Mouse (Mus musculus) myocyte (in vitro differentiated cells): ENCODE data around the gene Gm382. TPM values are rescaled to one million over a fixed set of nuclear protein-coding genes. Genes with fewer than 3 reads are reported as not detected.

Experiments
- H3K27me3 ChIP-seq: one replicate; pipeline ENCODE4 v1.6.1; 2011; ENCODE audit not compliant: control insufficient read depth, insufficient read depth, insufficient read length
- H3K36me3 ChIP-seq: one replicate; pipeline ENCODE4 v1.6.1; 2011; ENCODE audit not compliant: control insufficient read depth, insufficient read depth
- H3K4me2 ChIP-seq: one replicate; pipeline ENCODE4 v1.6.1; 2011; ENCODE audit warnings: low read depth, control low read depth
- H3K4me3 ChIP-seq: one replicate; pipeline ENCODE4 v1.5.1; 2011; ENCODE audit warnings: mild to moderate bottlenecking, control low read depth, moderate library complexity
- H3K79me2 ChIP-seq: one replicate; pipeline ENCODE4 v1.6.1; 2011; ENCODE audit not compliant: control insufficient read depth, insufficient read depth
- H3ac ChIP-seq: one replicate; pipeline ENCODE4 v1.6.1; 2011; ENCODE audit not compliant: control insufficient read depth, insufficient read length
- CEBPB ChIP-seq: IDR thresholded peaks from 2 replicates; pipeline ENCODE4 v1.6.1; 2011; ENCODE audit warnings: mild to moderate bottlenecking, moderate library complexity; ENCODE audit not compliant: poor library complexity, insufficient read depth, severe bottlenecking
- E2F4 ChIP-seq: IDR thresholded peaks from one replicate; pipeline ENCODE4 v1.6.1; 2011; ENCODE audit warnings: mild to moderate bottlenecking, control low read depth, moderate library complexity; ENCODE audit not compliant: insufficient read depth
- MAX ChIP-seq: IDR thresholded peaks from one replicate; pipeline ENCODE4 v1.6.1; 2011; ENCODE audit warnings: low read depth, mild to moderate bottlenecking, control low read depth
- MYOD1 ChIP-seq, 3 experiments: IDR thresholded peaks; one replicate each; pipeline ENCODE4 v1.6.1; 2011; ENCODE audit warnings: control low read depth in 2 of 3, low read depth in 2 of 3, mild to moderate bottlenecking in 2 of 3, moderate library complexity in 1 of 3; ENCODE audit not compliant: insufficient read length in 2 of 3, control insufficient read depth in 1 of 3
- MYOG ChIP-seq, 3 experiments: IDR thresholded peaks; one replicate each; pipeline ENCODE4 v1.6.1; 2011; ENCODE audit warnings: control low read depth in 2 of 3, low read depth in 2 of 3, mild to moderate bottlenecking in 2 of 3; ENCODE audit not compliant: insufficient read length in 2 of 3, control insufficient read depth in 1 of 3, insufficient read depth in 1 of 3
- POLR2A ChIP-seq: IDR thresholded peaks from one replicate; pipeline ENCODE4 v1.6.1; 2011; ENCODE audit warnings: low read depth, mild to moderate bottlenecking, control low read depth, moderate library complexity; ENCODE audit not compliant: insufficient read length
- POLR2AphosphoS2 ChIP-seq: IDR thresholded peaks from one replicate; pipeline ENCODE4 v1.6.1; 2011; ENCODE audit warnings: low read depth, control low read depth; ENCODE audit not compliant: insufficient read length
- REST ChIP-seq: IDR thresholded peaks from one replicate; pipeline ENCODE4 v1.6.1; 2011; ENCODE audit warnings: mild to moderate bottlenecking, control low read depth, moderate library complexity; ENCODE audit not compliant: insufficient read depth, insufficient read length
- SRF ChIP-seq: IDR thresholded peaks from one replicate; pipeline ENCODE4 v1.6.1; 2011; ENCODE audit warnings: low read depth; ENCODE audit not compliant: control insufficient read depth, insufficient read length
- TCF12 ChIP-seq: IDR thresholded peaks from one replicate; pipeline ENCODE4 v1.6.1; 2011; ENCODE audit warnings: mild to moderate bottlenecking, control low read depth; ENCODE audit not compliant: poor library complexity, insufficient read depth, severe bottlenecking
- TCF3 ChIP-seq: IDR thresholded peaks from one replicate; pipeline ENCODE4 v1.6.1; 2011; ENCODE audit warnings: low read depth, control low read depth; ENCODE audit not compliant: insufficient read length
- USF1 ChIP-seq: IDR thresholded peaks from one replicate; pipeline ENCODE4 v1.6.1; 2011; ENCODE audit warnings: low read depth, mild to moderate bottlenecking, control low read depth, moderate library complexity
- polyA plus RNA-seq: library from polyadenylated mRNA; unstranded; fragments of >200 nt; fragmentation: generic; extraction: Trizol; gene quantifications from one replicate; pipeline ENCODE4 v1.2.1, GENCODE M21; 2012; ENCODE audit warnings: missing spikeins

Gene Gm382
- polyA plus RNA-seq, result not detected

DNA sequence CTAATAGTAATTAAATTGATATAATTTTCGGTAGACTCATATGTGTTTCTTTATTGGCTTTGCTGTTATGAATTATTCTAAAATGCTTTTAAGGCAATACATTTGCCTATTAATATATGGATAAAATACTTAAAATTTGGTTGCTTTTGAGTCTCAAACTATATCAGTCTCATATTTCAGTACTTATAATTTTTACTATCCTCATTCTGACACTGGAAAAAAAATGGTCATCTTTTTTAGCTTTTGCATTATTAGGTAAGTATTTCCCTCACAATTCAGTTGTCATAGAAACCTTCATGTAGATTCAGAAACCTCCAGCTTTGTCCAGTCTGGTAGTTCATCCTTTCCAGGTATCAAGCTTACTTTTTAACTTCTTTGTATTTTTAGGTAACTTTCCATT, at the start of gene Gm382:
Gene Gm382 (plus strand): TSS at position 301 of the 400 bp plus-strand sequence.
- Histone ChIP-seq H3K4me3 (no peak within 1 kb of the TSS), H3K36me3 (no peaks in the 10 kb centered on the region), H3ac (no peak within 1 kb of the TSS), H3K79me2 (no peaks in the 10 kb centered on the region), H3K27me3 (no peaks in the 10 kb centered on the region), H3K4me2 (no peak within 1 kb of the TSS)
- no peak for TF ChIP-seq POLR2A
- no peak for TF ChIP-seq MYOG (IDR thresholded peaks at IDR 0.05; ENCODE audit: control insufficient read depth in 1 of 3, insufficient read depth in 1 of 3, insufficient read length in 2 of 3, low read depth in 2 of 3)
- TF ChIP-seq MAX, result no peak
- TF ChIP-seq TCF3, result no peak
- no peak for TF ChIP-seq SRF
- TF ChIP-seq REST, result no peak

DNA sequence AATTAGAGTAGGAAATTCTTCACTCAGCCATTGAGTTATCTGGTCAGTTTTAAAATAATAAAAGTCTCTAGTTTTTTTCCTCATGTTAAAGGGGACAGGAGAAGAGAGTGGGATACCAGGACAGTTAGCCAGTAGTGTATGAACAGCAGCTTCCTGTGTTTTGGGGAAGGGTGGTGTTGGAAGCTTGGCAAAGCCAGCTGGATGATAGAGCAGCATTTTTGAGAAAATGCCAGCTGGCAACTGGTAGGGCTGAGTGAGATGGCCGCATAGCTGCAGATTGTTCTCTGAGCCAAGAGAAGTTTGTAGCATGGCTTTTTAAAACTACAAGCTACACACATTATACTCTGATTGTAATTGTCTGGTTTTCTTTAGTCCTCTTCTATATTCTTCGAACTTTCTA, 30.4 kb downstream of the Gm382 start:
- Histone ChIP-seq H3K4me3 (no peak overlapping the region), H3K27me3 (no peaks in the 10 kb centered on the region), H3K79me2 (no peaks in the 10 kb centered on the region), H3K4me2 (no peak overlapping the region), H3ac (no peak overlapping the region), H3K36me3 (no peaks in the 10 kb centered on the region)
- TF ChIP-seq MAX, result no peak

DNA sequence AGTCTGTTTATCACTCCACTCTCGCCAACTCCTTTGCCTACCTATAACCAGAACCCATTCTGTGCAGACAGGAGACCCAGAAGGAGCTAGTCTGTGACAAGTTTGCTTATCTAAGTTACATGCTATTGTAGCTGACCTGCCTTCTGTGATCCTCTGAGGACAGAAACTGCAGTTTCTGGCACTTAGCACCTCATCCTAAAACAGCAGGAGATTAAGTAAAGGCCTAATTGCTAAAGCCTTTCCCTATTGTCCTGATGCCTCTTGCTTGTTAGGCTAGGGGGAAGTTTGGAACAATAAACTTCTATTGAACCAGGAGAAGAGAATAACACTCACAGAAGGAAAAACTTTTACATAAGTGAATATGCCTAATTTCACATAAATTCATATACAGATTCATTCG, 51.5 kb downstream of the Gm382 start:
- Histone ChIP-seq H3K79me2 (no peaks in the 10 kb centered on the region), H3ac (no peak overlapping the region), H3K27me3 (no peaks in the 10 kb centered on the region), H3K4me2 (no peak overlapping the region), H3K36me3 (no peaks in the 10 kb centered on the region), H3K4me3 (no peak overlapping the region)
- TF ChIP-seq REST (no peak), MYOD1 (IDR thresholded peaks at IDR 0.05; ENCODE audit: control insufficient read depth in 1 of 3, insufficient read length in 2 of 3, low read depth in 2 of 3) (no peak), USF1 (no peak), TCF12 (no peak), POLR2AphosphoS2 (no peak), SRF (no peak), POLR2A (no peak)

DNA sequence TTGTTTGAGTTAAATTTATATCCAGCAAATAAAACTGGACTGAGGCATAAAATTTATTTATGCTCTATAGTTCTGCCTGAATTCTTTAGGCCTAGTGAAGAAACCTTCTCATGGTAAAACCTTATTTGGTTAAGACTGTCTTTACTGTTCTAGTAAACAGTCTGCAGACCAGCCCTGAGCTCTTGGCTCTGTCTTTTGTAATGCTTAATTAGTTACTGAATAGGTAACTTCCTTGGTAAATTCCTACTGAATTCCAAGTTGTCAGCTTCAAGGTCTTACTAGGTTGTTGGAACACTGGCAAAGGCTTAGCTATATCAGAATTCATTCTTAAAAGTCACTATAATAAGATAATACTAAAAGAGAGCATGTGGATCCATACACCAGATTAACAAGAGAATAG, 53.3 kb downstream of the Gm382 start:
- Histone ChIP-seq H3K27me3 (no peaks in the 10 kb centered on the region), H3K79me2 (no peaks in the 10 kb centered on the region), H3K4me3 (no peak overlapping the region), H3K36me3 (no peaks in the 10 kb centered on the region), H3K4me2 (no peak overlapping the region), H3ac (no peak overlapping the region)
- TF ChIP-seq POLR2A (no peak), E2F4 (no peak), REST (no peak), MYOG (IDR thresholded peaks at IDR 0.05; ENCODE audit: control insufficient read depth in 1 of 3, insufficient read depth in 1 of 3, insufficient read length in 2 of 3, low read depth in 2 of 3) (no peak), TCF3 (no peak), CEBPB (no peak), TCF12 (no peak), MYOD1 (IDR thresholded peaks at IDR 0.05; ENCODE audit: control insufficient read depth in 1 of 3, insufficient read length in 2 of 3, low read depth in 2 of 3) (no peak), POLR2AphosphoS2 (no peak), USF1 (no peak), MAX (no peak), SRF (no peak)

DNA sequence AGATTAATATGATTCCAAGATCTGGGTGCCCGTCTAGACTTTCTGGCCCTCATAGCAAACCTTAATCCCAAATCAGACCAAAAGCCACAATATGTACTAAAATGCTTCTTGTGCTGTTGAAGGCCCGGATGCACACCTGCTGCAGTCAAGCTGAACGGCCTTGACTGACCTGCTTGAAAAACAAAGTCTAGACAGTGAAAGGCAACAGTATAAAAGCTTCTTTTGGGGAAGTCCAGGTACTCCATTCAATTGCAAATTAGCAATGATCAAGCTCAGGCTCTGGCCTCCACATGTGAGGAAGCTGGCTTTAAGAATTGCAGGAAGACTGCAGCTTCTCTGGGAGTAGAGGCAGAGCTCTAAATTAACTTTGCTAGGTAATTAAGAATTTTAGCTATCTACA, 54.2 kb downstream of the Gm382 start:
- no peaks in the 10 kb centered on the region for H3K79me2 ChIP-seq
- TF ChIP-seq MYOD1 (IDR thresholded peaks at IDR 0.05; ENCODE audit: control insufficient read depth in 1 of 3, insufficient read length in 2 of 3, low read depth in 2 of 3) (no peak), TCF12 (no peak), SRF (no peak), CEBPB (no peak), TCF3 (no peak), POLR2A (no peak), USF1 (no peak), POLR2AphosphoS2 (no peak), E2F4 (no peak), REST (no peak), MYOG (IDR thresholded peaks at IDR 0.05; ENCODE audit: control insufficient read depth in 1 of 3, insufficient read depth in 1 of 3, insufficient read length in 2 of 3, low read depth in 2 of 3) (no peak), MAX (no peak)
- no peak overlapping the region for H3K4me2 ChIP-seq
- H3K4me3 ChIP-seq, result no peak overlapping the region
- H3K36me3 ChIP-seq, result no peaks in the 10 kb centered on the region
- H3K27me3 ChIP-seq, result no peaks in the 10 kb centered on the region
- H3ac ChIP-seq, result no peak overlapping the region
